Mouse (Mus musculus) kidney, adult 11 months (tissue): ENCODE measurements around the gene Dusp5.
"Not testable (repeated sequence)": the region's sequence is repeated elsewhere in the genome, so short reads cannot be mapped to it uniquely, and the experiment has no call there.

Experiments
- DNase-seq: peaks from one replicate; pipeline ENCODE4 v3.0.0; 2022

Gene Dusp5

GRCm38 (mm10) chr19:53577025-53577800 is 48.3 kb downstream of the Dusp5 start:
- DNase-seq = peak; percentile 76

DNA sequence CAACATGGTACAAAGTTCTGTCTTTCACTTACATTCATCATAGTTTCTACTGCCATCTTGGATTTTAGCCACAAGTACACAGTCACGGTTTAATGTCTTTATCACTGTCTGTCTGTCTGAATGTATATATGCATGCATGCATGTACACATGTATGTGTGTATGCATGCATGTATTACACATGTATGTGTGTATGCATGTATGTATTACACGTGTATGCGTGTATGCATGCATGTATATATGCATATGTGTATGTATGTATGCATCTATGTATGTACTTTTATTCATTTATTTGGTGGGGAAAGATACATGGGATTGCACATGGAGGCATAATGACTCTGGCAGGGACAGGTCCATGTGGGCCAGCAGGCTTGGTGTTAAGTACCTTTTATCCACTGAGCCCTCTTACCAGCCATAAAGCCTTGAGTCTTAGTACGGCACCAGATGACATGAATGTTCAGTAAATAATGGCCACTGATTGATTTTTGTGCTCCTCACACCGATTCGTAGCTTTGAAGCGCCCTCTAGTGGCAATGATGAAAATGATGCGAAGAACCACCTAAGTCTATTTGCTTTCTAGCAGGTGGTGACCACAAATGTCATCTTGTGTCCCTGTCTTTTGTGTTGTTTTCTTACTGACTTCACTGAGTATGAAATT is 49.8 kb downstream of the Dusp5 start:
- DNase-seq = peak; percentile 28

GRCm38 (mm10) chr19:53580271-53580670 is 51.4 kb downstream of the Dusp5 start:
- DNase-seq = not testable (repeated sequence)

DNA sequence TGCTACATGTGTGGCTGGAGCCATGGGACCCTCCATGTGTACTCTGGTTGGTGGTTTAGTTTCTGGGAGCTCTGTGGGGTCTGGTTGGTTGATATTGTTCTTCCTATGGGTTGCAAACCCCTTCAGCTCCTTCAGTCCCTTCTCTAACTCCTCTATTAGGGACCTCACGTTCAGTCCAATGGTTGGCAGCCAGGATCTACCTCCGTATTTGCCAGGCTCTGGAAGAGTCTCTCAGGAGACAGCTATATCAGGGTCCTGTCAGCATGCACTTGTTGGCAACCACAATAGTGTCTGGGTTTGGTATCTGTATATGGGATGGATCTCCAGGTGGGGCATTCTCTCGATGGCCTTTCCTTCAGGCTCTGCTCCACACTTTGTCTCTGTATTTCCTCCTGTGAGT is 58.8 kb downstream of the Dusp5 start:
- not testable (repeated sequence) for DNase-seq

GRCm38 (mm10) chr19:53588968-53589367 is 60.1 kb downstream of the Dusp5 start, which contains the start of gene Nutf2-ps1:
Gene Nutf2-ps1, minus strand, starts transcription at chr19:53589068.
- DNase-seq = not testable (repeated sequence)
